Mouse (Mus musculus): Measurements from ENCODE around the gene Actr10.

GRCm38 (mm10) chr12:70978345-70978744 lies 40.7 kb downstream of the Actr10 start:
- no peak for TF ChIP-seq CTCF (IDR thresholded peaks at IDR 0.05; ENCODE audit: borderline replicate concordance, extremely low read depth, insufficient read depth, insufficient read length)
- TF ChIP-seq POLR2A (IDR thresholded peaks at IDR 0.05; ENCODE audit: borderline replicate concordance, extremely low read depth, insufficient read depth, insufficient read length, poor library complexity, severe bottlenecking), result no peak

All from brain, embryonic 14.5 days (tissue).